Mouse (Mus musculus) embryonic facial prominence, embryonic 11.5 days (tissue): ENCODE data around the gene Larp4b. TPM values are rescaled to one million over a fixed set of nuclear protein-coding genes. Genes with fewer than 3 reads are reported as not detected.

Experiments used
- ATAC-seq: fragments of 200-750 bp; cut with Nextera tagmentation; replicated peaks from 2 replicates; pipeline ENCODE4 v1.8.0; 2017; ENCODE audit warnings: low read depth; ENCODE audit not compliant: insufficient number of reproducible peaks, low FRiP score, low TSS enrichment
- DNase-seq: peaks from one replicate; pipeline ENCODE4 v3.0.0-alpha.2; 2015; ENCODE audit warnings: low spot score
- H3K27ac ChIP-seq: fragments of 300-500 bp; sonication (generic); replicated peaks from 2 replicates; pipeline ENCODE4 v1.5.1; 2014; ENCODE audit warnings: mild to moderate bottlenecking, low read depth, low read length, control low read depth
- H3K27me3 ChIP-seq: fragments of 300-500 bp; sonication (generic); 2 replicates; pipeline ENCODE4 v1.6.1; 2014; ENCODE audit warnings: mild to moderate bottlenecking, low read length, moderate library complexity, mixed read lengths; ENCODE audit not compliant: control insufficient read depth, insufficient read depth
- H3K36me3 ChIP-seq: fragments of 300-500 bp; sonication (generic); replicated peaks from 2 replicates; pipeline ENCODE4 v1.6.1; 2014; ENCODE audit warnings: low read depth, mild to moderate bottlenecking, low read length, moderate library complexity, mixed read lengths; ENCODE audit not compliant: control insufficient read depth, insufficient read depth
- H3K4me1 ChIP-seq: fragments of 300-500 bp; sonication (generic); 2 replicates; pipeline ENCODE4 v1.6.1; 2014; ENCODE audit warnings: low read length, mixed read lengths; ENCODE audit not compliant: control insufficient read depth, insufficient read depth
- H3K4me2 ChIP-seq: fragments of 300-500 bp; sonication (generic); 2 replicates; pipeline ENCODE4 v1.6.1; 2014; ENCODE audit warnings: low read depth, mild to moderate bottlenecking, control low read depth, low read length, moderate library complexity
- H3K4me3 ChIP-seq: fragments of 300-500 bp; sonication (generic); 2 replicates; pipeline ENCODE4 v1.5.1; 2014; ENCODE audit warnings: low read depth, low read length, control low read depth
- H3K9ac ChIP-seq: fragments of 300-500 bp; sonication (generic); replicated peaks from 2 replicates; pipeline ENCODE4 v1.6.1; 2014; ENCODE audit warnings: mild to moderate bottlenecking, control low read depth, low read length
- H3K9me3 ChIP-seq: fragments of 300-500 bp; sonication (generic); replicated peaks from 2 replicates; pipeline ENCODE4 v1.6.1; 2016; ENCODE audit warnings: mild to moderate bottlenecking, low read length, inconsistent platforms, mixed read lengths; ENCODE audit not compliant: control insufficient read depth
- WGBS: fragments of 180-500 bp; shearing (Covaris S2); extraction: QIAGEN DNeasy Blood & Tissue Kit; methylation state at CpG from one replicate; pipeline ENCODE4 v1.1.7; 2014; 5-methylcytosine and 5-hydroxymethylcytosine counted together
- polyA plus RNA-seq: library from polyadenylated mRNA; unstranded; fragments of >200 nt; fragmentation: Nextera tagmentation; extraction: Ambion mirVana; gene quantifications from 2 replicates; pipeline ENCODE4 v1.2.1, GENCODE M21; 2014

Gene Larp4b
- polyA plus RNA-seq, 1 experiment from 2014 or later: 36.9 TPM

GRCm38 (mm10) chr13:9170726-9171125, 77.0 kb downstream of the Larp4b start:
- Histone ChIP-seq H3K4me3 (no peak overlapping the region), H3K9ac (no peak overlapping the region), H3K27ac (no peak overlapping the region), H3K27me3 (no peaks in the 10 kb centered on the region), H3K9me3 (no peaks in the 10 kb centered on the region), H3K36me3 (peaks cover 4% of the 10 kb centered on the region; the same call in 1 of the 2 replicates), H3K4me2 (no peak overlapping the region), H3K4me1 (no peaks in the 10 kb centered on the region)
- ATAC-seq (no peak), DNase-seq (no peak)
- 83% methylated on average over 16 of the region's 16 CpGs for WGBS

DNA sequence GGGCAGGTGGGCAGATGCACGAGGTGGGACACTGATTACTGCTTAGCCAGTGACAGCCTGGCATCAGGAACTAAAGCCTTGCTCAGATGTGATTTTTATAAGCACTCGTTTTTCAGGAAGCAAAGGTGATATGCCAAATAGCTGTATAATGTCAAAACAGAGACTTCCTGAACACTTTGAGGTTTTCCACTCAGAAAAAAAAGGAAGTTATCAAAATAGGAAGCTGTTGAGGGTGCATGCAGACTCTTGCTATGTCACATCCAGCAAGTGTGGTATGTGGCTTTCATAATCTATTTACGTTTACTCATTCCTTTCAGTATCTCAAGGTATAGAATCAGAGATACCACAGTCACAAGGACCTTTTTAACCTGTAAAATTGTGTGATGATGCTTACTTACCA, 79.7 kb downstream of the Larp4b start:
- ATAC-seq: no peak
- no peak overlapping the region for H3K27ac ChIP-seq
- no peak overlapping the region for H3K9ac ChIP-seq
- H3K4me1 ChIP-seq: no peaks in the 10 kb centered on the region
- no peaks in the 10 kb centered on the region for H3K9me3 ChIP-seq
- H3K4me3 ChIP-seq: no peak overlapping the region
- H3K36me3 ChIP-seq: peaks cover 2% of the 10 kb centered on the region; the same call in 1 of the 2 replicates
- no peaks in the 10 kb centered on the region for H3K27me3 ChIP-seq
- no peak overlapping the region for H3K4me2 ChIP-seq
- whole genome bisulfite sequencing: 85% methylated on average over 3 of the region's 3 CpGs
- DNase-seq: no peak

DNA sequence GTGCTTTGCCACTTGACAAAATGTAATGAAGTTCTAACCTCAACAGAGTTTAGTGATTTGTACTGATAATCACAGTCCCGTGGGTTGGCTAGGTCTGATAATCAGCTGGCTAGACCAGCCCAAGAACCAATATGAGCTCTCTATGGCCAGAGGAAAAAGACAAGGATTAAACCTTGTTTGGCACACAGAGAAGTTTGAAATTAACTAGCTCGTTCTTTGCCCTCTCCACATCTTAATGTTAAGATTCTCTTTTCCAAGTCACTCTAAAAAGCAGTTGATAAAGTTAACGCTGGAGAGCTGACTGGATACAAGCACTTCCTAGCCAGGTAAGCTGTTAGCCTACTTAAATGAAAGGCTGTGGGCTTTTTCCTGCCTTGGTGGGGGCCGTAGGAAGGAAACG, 81.5 kb downstream of the Larp4b start:
- ATAC-seq (no peak), DNase-seq (no peak)
- Histone ChIP-seq H3K4me3 (no peak overlapping the region), H3K9me3 (no peaks in the 10 kb centered on the region), H3K4me2 (no peak overlapping the region), H3K27ac (no peak overlapping the region), H3K4me1 (no peaks in the 10 kb centered on the region), H3K36me3 (no peaks in the 10 kb centered on the region; the same call in 1 of the 2 replicates), H3K27me3 (no peaks in the 10 kb centered on the region), H3K9ac (no peak overlapping the region)
- 92% methylated on average over 5 of the region's 5 CpGs for WGBS

DNA sequence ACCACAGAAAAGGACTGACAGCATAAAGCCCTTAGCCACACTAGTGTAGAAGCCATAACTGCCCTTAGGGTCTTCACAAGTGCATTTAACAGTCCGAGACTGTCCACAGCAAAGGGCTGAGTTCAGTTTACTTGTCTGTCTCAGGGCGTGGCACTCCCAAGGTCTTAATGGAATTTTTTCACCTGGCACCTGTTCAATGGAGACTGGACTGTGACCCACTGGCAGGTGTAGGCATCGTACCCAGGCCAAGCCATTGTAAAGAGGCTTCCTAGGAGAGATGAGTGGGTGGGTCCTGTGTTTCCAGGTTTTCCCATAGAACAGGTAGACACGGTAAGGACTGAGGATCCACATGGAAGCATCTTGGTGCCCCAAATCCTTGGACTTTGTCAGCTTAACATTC, 84.6 kb downstream of the Larp4b start:
- WGBS: 90% methylated on average over 4 of the region's 4 CpGs
- no peaks in the 10 kb centered on the region for H3K27me3 ChIP-seq

DNA sequence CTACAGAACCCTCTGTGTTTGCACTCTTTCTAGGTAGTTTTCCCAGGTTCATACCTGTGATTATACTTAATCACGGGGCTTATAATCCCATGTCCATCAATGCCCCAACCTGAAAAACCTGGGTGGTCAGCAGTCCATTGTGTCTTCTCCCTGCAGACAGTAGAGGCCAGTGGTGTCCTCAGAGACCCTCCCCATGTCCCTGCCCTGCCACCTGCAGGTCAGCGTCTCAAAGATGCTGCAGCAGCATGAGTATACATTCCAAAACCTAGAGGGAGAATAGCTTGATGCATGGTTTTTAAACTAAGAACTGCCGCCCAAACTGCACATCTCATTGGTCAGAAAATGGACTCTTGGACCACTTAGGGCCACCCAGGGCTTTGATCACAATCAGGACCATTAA, 85.0 kb downstream of the Larp4b start:
- no peaks in the 10 kb centered on the region for H3K9me3 ChIP-seq
- no peak overlapping the region for H3K4me3 ChIP-seq
- H3K4me1 ChIP-seq: no peaks in the 10 kb centered on the region
- H3K27me3 ChIP-seq: no peaks in the 10 kb centered on the region
- DNase-seq (no peak), ATAC-seq (no peak)
- 63% methylated on average over 3 of the region's 3 CpGs for WGBS
- H3K9ac ChIP-seq: no peak overlapping the region
- H3K36me3 ChIP-seq: no peaks in the 10 kb centered on the region
- H3K4me2 ChIP-seq: no peak overlapping the region
- no peak overlapping the region for H3K27ac ChIP-seq

More for the DNA sequence above, 84.6 kb downstream of the Larp4b start:
- H3K4me3 ChIP-seq: no peak overlapping the region
- ATAC-seq (no peak), DNase-seq (no peak)
- no peaks in the 10 kb centered on the region for H3K9me3 ChIP-seq
- no peaks in the 10 kb centered on the region for H3K4me1 ChIP-seq
- H3K4me2 ChIP-seq: no peak overlapping the region
- H3K27ac ChIP-seq: no peak overlapping the region
- no peak overlapping the region for H3K9ac ChIP-seq
- H3K36me3 ChIP-seq: no peaks in the 10 kb centered on the region

DNA sequence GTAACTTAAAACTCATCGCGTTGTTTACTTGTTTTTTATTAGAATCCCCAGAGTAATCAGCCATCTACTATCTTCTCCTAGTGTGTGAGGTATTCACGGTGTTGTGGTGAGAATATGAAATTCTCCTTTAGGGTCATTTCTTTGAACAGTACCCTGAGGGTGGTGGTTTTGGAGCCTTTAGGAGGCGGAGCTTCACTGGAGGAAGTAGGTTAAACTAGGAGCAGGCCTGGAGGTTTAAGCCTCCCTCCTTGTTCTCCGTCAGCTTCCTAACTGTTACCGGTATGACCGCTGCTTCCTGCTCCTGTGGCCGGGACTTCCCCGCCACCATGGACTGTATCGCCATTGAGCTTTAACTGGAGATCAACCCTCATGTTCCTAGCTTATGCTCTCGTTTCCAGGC, 86.5 kb downstream of the Larp4b start:
- no peak overlapping the region for H3K27ac ChIP-seq
- no peaks in the 10 kb centered on the region for H3K4me1 ChIP-seq
- H3K4me3 ChIP-seq: no peak overlapping the region
- no peaks in the 10 kb centered on the region; the same call in 1 of the 2 replicates for H3K36me3 ChIP-seq
- H3K4me2 ChIP-seq: no peak overlapping the region
- DNase-seq (no peak), ATAC-seq (no peak)
- H3K9ac ChIP-seq: 0 out of 2 replicates have a peak overlapping the region, but pooled peaks have one; percentile 18
- WGBS: 50% methylated on average over 11 of the region's 11 CpGs
- no peaks in the 10 kb centered on the region for H3K27me3 ChIP-seq
- no peaks in the 10 kb centered on the region for H3K9me3 ChIP-seq

DNA sequence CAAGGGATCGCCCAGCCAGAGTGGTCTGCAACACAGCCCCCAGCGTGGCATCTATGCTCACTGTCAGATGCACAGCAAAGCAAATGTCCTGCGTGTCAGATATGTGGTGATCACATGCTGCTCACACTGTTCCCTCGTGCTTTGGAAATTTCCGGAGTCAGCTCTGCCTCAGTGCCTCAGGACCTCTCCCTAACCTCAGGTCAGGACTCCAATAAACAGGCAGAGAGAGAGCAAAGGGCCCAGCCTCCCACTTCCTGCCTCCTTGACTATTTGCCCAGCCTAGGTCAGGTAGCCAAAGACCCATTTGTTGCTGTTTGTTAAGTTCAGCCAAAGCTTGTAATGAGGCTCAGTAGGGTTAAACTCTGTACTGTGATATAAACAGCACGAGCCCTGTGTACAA, 87.4 kb downstream of the Larp4b start:
- no peak overlapping the region for H3K9ac ChIP-seq
- H3K36me3 ChIP-seq: no peaks in the 10 kb centered on the region; the same call in 1 of the 2 replicates
- H3K4me1 ChIP-seq: no peaks in the 10 kb centered on the region
- no peak overlapping the region for H3K4me2 ChIP-seq
- 71% methylated on average over 6 of the region's 6 CpGs for WGBS
- DNase-seq (no peak), ATAC-seq (no peak)
- H3K27me3 ChIP-seq: no peaks in the 10 kb centered on the region
- H3K9me3 ChIP-seq: no peaks in the 10 kb centered on the region
- no peak overlapping the region for H3K4me3 ChIP-seq
- H3K27ac ChIP-seq: no peak overlapping the region

GRCm38 (mm10) chr13:9181666-9182264, 88.1 kb downstream of the Larp4b start:
- 11% methylated on average over 11 of the region's 11 CpGs for WGBS
- H3K4me1 ChIP-seq: no peaks in the 10 kb centered on the region
- H3K9ac ChIP-seq: no peak overlapping the region
- peak; percentile 55; the same call in 1 of the 2 replicates for ATAC-seq
- H3K4me2 ChIP-seq: no peak overlapping the region
- H3K9me3 ChIP-seq: no peaks in the 10 kb centered on the region
- H3K27me3 ChIP-seq: no peaks in the 10 kb centered on the region
- H3K36me3 ChIP-seq: no peaks in the 10 kb centered on the region; the same call in 1 of the 2 replicates
- peak; percentile 87 for DNase-seq
- no peak overlapping the region for H3K4me3 ChIP-seq
- no peak overlapping the region for H3K27ac ChIP-seq
